Mouse (Mus musculus) right cerebral cortex, adult 2 months (tissue): Measurements from ENCODE around the gene Hivep2.

Source experiments
- DNase-seq, 2 experiments: peaks; one replicate each; pipeline ENCODE4 v3.0.0; 2021 to 2022; ENCODE audit warnings: low spot score in 2 of 2

Gene Hivep2

DNA sequence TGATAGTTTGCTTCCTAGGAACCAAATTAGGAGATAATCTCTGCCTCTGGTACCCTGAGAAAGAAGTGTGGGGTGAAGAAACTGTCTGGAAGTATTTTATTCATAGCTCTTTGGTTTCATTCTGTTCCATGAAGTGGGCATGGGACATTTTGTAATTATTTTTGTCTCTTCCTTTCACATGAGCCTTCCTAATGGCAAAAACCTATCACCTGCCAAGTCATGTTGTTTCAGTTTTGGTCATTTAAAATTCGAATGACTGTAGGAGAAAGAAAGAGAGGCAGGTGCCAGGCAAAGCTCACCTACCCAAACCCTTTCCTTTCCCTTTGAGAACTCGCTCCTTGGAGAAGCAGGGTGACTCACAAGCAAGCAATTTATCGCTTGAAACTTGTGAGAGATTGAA is 53.3 kb downstream of the Hivep2 start:
- DNase-seq, result no peak

DNA sequence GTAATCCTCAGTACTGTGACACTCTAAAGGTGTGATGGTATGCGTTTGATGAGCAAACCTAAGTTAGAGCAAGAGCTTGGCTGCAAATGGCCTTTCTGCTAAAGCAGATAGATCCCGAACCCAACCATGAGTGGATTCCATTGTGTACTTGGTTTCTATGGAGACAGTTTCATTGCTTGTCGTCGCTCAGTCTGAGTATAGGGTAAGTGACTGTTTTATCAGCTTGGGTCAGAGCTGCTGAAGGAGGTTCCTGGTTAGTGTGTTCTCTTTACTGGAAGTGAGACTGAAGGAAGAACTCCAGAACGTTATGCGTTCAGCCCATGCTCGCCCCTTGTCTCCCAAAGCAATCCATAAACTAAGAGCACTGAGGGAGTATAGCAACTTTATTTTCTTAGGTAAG is 54.4 kb downstream of the Hivep2 start:
- DNase-seq, result no peak

DNA sequence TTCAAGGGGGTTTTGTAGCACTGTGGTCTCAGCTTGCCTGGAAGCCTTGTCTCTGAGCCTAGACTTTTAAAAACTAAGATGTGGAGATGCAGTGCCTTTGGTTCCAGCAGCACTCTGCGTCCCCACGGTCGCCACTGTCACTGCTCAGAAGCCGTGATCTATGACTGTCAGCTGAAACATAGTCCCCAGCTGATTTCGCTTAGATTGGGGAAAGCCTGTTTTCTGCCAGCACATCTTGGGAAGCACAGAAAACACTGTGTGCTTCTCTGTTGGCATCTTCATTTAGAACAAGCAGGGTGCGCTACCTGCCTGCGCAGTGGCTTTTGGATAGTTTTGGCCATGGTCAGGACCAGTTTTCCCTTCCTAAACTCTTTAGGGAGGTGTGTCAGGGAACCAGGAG is 59.1 kb downstream of the Hivep2 start:
- DNase-seq, result no peak

DNA sequence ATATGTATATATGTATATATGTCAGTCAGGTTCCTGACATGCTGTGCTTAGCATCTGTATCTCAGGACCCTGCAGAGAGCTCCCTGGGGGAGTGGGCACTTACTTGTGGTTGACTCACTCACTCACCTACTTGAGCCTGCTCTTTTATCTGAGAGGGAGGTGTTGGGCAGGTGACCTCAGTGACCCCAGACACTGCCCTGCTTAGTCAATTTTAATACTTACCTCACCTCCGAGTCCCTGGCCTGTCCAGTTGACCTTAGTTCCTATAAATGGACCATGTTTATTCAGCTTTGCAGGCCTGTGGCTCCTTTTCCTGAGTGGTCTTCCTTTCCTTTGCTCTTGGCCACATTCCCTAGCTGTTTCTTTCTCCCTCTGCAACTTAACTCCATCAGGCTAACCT is 61.9 kb downstream of the Hivep2 start:
- DNase-seq, result no peak

DNA sequence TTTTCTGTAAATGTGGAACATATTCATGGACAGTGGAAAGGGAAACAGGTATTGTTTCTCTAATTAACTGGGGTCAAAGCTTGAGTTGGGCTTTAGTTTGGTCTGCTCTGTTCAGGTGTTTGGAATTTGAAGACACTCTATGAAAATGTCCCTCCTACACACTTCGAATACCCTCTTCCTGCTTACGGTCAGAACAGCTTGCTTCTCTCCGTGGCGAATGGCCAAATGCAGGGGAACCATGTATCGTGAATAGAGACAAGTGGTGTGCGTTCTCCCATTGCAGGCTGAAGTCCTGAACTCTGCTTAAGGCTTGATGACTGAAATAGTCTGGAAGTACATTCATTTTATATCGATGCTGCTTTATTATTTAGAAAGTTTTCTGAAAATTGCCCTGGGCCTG is 63.1 kb downstream of the Hivep2 start:
- DNase-seq, result no peak

DNA sequence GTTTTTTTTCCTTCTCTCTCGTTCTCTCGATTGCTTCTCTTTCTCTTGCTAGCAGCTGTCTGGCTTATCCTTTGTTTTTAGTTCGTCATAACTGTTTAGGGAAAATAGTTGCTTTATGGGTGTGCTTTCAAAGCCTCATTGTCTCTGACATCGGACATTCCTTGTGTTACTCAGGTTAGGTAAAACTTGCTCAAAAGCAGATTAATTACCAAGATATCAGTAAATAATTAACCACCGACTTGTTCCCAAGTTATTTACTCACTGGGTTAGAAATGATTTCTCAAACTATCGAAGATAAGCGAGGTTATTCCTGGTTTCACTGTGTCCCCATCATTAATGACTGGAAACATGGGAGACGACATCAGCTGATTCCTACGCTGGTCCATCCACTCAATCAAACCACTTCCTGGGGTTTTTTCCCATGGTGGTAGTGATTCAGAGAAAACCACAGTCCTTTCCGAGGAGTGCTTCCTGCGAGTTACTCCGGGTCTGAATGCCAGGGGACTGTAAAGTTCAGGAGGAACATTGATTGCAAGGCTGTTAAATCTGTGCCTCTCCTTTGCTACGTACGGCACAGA is 64.7 kb downstream of the Hivep2 start:
- no peak for DNase-seq

DNA sequence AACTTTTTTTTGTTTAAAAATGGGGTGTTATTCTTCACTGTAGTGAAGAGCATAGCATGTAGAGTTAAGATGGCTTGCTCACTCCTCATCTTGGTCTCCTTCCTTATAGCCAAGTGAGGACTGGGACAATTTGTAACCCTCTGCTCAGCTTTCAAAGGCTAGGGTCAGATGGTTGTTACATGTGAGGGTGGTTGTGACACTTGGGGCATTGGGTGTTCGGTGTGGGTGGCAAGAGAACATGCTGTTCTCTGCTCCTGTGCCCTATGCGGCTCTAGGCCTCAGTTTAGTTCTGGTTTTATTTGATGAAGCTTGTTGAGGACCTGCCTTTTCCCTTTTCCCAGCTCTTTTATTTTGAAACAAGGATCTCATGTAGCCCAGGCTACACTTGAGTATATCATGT is 66.7 kb downstream of the Hivep2 start:
- DNase-seq, result no peak

DNA sequence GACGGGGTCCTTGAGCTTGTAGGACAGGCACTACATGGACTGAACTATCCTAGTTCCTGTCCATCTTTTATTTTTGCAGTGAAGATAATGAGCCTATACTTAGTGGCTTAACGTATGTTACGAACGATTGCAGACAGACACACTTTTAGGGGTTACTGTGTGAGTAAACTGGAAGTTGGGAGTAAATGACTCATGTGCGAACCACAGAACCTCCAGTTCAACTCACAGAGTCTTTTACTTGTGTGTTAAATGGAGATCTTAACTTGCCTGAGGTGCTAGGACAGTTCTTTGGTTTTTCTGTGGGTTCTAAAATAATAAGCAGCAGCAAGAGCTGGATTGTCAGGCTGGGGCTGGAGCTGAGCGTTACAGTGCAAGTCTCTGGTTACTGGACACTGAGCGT is 68.2 kb downstream of the Hivep2 start:
- DNase-seq, result no peak

DNA sequence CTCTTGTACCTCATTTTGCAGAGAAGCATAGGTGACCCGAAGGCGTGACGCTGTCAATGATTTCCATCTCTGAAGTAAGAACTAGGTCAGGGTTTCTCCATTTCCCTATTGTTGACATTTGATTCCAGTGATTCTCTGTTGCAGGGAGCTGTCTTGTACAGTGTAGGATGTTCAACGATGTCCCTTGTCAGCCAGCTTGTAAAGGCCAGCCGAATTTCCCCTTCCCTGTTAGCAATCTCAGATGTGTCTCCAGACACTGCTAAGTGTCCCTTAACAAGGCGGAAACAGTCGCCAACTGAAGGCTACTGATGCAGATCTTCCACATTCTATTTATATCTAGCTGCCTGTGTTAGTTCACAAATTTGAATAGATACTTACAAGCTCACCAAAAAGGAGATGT is 68.9 kb downstream of the Hivep2 start:
- no peak for DNase-seq

DNA sequence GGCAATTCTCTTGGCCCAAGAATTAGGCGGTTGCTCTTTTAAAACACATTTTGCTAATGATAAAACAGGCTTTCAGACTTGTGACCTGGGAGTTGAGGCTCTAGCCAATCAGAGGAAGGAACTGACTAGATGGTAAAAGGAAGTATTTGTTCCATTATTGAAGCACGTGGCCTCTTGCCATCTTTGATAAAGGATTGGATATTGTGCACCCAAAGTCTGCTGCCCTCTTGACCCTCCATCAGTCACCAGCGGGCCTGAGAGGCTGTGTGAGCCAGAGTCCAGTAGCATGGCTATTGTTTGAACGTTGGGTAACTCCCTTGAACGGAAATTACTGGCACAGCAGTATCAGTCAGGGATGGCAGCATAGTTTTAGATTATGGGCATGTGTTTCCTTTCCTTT is 69.7 kb downstream of the Hivep2 start:
- DNase-seq, result no peak

DNA sequence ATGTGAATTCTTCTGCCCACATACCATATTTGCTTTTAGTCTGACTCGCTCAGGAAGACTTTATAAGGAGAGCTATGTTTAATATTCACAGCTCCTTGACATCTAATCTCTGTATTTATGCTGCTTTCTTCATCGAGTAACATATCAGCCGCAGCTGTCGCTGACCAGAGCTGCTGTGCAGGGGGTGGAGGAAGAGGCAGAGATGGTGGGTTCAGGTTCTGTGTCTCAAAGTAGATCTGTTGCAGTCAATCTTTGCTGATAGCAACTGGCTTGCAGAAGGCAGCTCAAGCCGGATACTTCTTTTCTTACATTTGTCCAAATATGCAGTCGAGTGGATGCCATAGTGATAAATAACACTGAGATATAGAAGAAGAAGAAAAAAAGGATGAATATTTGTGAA is 70.6 kb downstream of the Hivep2 start:
- DNase-seq, result no peak

DNA sequence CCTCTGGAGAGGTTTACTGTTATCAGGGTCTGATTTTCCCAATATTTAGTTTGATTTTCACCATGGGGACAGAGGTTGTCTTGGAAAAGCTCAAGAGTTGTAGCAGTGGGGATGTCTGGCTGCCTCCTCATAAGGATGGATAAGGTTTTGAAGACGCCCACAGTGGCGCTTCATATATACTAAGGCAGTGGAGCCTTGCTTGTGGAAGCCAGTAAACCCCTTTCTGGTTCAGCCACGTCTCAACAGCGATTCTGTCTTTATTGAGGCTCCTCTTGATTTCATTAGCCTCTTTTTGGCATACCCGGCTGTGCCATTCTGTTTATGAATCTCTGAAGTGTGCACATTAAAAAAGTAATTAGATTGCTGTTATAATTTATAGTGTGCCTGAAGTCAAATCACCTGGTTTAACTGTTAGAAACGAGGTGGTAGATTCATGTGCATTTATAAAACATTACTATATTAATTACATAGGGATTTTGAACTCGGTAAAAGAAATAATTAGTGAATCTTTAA is 72.2 kb downstream of the Hivep2 start:
- no peak for DNase-seq

DNA sequence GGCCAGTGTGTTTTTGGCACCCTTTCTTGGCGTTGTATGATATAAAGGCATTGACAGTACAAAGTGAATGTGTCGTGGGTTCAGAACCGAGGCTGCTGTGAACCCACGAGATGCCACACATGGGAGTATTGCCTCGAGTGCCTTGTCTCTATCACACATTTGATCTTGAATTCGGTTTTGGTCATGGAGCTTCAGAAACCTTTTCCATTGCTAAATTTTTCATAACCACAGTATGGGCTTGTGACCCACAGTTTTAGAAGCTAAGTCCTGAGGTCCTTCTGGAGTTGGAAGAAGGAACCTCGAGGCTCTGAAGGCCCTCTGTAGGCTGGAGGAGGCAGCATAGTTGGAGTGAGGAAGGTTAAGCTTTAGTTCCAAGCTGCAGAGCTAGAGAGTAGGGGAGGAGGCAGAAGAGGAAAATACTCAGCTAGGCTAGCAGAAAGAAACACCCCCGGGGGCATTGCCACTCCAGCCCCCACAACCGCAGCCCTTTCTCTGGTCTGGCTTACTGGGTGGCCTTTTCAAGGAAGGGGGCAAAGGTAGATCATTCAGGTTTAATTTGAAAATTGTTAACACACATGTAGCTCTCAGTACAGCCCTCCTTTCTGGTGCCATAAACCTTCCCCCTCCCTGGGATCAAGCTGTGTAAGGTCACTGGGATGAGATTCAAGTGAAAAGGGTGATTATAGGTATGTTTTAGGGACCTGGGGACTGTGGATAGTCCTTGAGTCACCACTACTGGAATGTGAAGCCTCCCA is 75.0 kb downstream of the Hivep2 start:
- DNase-seq, result no peak

DNA sequence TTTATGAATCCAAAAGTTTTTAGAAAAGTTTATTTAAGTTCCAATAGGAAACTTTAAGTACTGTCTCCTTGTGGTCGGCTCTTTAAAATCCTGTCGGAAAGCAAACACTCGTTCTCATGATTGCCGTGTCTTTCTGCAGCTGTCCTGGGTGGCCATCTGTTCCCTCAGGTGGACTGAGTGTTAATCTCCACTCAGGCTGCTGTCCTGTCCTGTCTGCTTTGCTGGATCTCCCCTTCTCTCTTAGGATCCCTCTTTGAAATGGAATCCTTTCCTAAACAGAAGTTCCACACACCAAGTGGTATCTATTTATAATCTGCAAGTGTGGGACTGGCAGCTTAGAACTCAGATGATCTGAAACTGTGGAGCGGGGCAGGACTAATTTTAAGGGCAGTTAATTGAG is 75.7 kb downstream of the Hivep2 start:
- DNase-seq, result no peak

DNA sequence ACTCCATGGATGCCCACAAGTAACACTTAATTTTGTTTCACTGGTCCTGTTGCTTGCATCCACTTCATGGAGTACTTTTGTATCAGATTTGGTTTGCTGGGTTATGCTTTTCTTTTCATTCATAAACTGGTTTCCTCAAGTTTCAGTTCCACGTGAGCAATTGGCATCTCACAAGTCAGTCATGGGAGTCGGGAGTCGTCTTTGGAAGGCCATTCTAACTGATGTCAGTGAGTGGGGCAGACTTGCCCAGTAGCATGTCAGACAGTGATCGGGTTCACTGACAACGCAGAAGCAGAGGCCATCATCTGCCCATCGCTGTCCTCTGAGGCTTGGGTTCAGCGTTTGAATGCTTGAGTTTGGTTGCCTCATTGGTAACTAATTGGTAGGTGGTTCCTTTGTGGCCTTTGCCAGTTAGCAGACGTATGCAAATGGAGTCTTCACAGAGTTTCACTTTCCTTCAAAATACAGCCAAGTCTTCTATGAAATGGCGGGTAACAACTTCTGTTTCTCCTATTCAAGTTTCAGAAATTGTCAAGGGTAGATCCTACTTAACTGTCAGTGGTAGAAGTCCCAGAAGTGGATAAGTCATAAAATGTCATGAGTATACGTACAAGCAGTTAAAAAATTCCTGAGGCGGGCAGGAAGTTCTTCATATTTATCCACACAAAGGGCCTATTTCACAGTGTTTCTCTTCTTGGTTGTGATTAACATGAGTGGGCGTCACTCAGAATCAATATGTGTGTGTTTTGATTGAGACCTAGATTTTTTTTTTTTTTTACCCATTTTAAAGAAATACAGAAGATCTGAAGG is 76.9 kb downstream of the Hivep2 start:
- no peak for DNase-seq

DNA sequence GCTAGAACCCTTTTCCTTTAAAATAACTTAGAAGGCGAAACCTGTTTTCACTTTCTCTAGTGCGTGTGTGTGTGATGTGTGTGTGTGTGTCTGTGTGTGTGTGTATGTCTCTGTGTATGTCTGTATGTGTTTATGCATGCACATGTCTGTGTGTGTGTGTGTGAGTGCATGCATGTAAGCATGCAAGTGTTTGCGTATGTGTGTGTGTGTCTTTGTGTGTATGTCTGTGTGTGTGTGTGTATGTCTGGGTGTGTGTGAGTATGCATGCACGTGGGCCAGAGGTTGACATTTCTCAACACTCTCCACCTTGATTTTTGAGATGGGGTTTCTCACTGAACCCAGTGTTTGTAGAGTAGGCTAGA is 77.5 kb downstream of the Hivep2 start:
- DNase-seq, result no peak

DNA sequence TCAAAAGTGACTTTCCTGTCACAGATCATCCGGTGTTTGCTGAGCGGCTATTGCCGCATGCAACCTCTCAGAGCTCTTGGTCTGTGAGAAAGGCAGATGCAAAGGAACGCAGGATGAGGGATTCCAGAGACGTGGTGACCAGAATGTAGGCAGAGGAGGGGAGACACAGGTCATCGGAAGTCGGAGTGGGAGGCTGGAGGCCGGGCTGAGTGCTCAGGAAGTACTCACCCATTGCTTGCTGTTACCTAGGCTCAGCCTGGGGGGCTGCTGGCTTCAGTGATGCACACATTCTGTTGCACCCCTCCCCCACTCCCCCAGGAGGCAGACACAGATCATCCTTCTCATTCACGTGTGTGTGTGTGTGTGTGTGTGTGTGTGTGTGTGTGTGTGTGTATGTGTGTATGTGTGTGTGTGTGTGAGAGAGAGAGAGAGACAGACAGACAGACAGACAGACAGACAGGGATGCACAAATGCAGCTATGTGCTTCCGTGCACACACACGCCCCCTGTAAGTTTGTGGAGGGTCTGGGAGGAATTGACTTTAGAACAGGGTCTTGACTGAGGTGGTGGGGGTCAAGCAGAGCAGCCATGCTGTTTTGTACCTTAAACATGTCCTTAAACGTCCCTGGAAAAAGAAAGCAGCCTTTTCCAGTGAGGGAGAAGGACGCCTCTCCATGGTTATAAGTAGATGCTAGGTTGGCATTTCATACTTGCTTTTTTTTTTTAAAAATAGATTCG is 78.3 kb downstream of the Hivep2 start:
- DNase-seq, result no peak

DNA sequence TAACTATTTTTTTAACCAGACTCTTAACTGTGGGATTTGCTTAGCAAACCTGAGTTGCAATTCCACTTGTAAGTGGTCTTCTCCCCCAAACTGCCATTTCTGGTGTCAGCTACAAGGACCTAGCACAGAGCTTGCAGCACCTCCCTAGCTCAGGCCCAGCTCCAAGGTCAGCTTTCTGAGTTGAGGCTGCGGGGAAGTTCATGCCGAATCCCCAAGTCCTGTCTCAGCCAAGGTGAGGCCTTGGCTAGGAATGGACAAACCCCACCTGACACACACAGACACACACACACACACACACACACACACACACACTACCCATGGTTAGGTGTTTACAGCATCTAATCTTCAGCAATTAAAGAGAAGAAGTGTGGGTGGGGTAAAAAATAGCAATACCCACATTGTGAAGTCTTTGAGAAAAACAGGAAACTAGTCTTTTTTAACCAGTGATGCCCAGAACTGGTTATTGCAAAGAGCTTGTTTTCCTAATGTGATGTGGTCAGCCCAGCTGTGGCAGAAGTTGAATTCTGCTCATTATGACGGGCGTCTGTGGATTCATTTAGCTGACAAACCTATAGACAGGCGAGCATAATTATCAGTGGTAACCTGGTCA is 79.0 kb downstream of the Hivep2 start:
- DNase-seq, result no peak

DNA sequence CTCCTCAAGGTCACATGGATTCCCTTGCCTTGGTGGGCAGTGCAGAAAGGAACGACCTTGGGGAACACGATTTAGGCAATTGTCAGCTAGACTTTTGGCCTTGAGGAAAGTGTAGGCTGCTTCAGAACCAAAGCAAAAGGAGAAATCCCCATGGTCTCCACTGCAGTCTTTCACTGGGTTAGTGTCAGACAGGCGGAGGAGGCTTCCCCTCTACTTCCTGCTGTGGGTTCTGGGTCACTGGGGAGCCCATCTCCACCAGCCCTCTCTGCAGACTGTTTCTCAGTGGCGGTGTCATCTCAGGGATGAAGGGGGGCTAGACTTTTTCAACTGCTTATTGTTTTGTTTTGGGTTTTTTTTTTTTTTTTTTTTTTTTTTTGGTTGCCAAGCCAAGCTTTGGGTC is 79.9 kb downstream of the Hivep2 start:
- no peak for DNase-seq

DNA sequence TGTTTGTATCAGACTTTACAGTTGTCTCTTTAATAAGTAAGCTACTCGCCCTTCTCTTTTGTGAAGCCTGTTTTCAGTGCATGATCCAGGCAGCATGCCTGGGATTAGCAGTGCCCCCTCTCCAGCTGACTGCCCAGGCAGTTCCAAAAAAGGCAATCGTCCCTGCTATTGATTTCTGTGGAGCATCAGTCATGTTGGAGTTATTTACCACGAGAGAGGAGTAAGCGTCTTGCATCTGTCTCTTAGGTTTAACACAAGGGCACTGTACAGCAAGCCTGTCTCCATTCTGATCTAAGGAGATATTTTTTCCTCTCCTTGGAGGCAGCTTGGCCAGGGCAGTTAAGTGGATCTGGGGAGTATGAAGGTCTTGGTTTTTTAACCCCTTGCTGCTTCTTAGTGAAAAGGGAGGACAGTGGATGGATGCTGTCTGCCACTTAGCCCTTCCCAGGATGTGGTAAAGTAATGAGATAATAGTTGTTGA is 80.3 kb downstream of the Hivep2 start:
- no peak for DNase-seq

DNA sequence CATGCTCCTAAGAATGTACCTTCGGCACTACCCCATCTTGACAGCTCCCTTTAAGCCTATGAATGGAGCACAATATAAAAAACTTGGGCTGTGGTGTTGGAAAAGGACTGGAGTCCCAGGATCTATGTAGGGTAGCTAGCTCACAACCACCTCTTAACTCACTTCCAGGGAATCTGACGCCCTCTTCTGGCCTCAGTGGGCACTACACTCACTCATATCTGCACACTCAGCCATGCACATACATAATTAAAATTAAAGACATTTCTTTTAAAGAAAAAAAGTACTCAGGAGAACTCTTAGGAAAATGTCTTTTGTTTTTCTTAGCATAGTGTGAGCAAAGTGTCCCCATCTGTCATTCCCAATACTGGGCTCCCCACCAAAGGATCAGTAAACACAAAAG is 81.1 kb downstream of the Hivep2 start:
- DNase-seq, result no peak

DNA sequence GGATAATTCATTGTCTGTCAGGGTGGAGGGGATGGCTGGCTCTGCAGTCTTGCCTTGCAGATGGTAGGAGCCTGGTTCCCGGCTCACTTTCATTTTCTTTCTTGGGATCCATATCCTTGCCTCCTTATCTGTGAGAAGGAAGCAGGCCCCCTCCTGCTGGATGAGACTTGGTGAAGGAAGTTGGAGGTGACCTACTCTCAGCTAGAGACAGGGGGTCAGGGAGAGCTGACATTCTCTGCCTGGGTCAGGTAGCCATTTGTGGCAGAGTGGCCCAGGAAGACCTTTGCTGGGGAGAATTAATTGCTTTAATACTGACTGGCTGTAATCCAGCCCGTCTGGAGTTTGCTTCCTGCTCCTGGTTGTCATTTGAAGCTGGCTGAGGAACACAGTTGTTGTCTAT is 81.8 kb downstream of the Hivep2 start:
- no peak for DNase-seq
